Mouse (Mus musculus) granulocyte monocyte progenitor cell, adult 5-6 weeks (primary cell): ENCODE data around the gene 4931422A03Rik. TPM values are rescaled to one million over a fixed set of nuclear protein-coding genes. Genes with fewer than 3 reads are reported as not detected.

Experiments
- ATAC-seq: replicated peaks from 2 replicates; pipeline ENCODE4 v1.8.0; 2016; ENCODE audit warnings: mild to moderate bottlenecking, moderate TSS enrichment, inconsistent platforms; ENCODE audit not compliant: poor library complexity, severe bottlenecking
- total RNA-seq, 2 experiments: library from RNA; stranded (forward) in 1 of 2; stranded (reverse) in 1 of 2; fragments of 200-712, 200-1000 nt in 1 of 2; fragments of >200 nt in 1 of 2; fragmentation: Nextera tagmentation in 1 of 2; gene quantifications; 2 replicates each; pipeline ENCODE4 v1.2.3; 2014 to 2017

The 4931422A03Rik gene
- total RNA-seq, 2 experiments from 2014 or later, result 0.98 TPM; not detected in 1

GRCm38 (mm10) chr2:103970791-103971649 lies 57.1 kb downstream of the 4931422A03Rik start:
- ATAC-seq, result no peak

GRCm38 (mm10) chr2:103970041-103970790 lies 57.9 kb downstream of the 4931422A03Rik start:
- ATAC-seq, result peak; percentile 46

- peak; percentile 53 for ATAC-seq
Measured at GRCm38 (mm10) chr2:103969437-103970040, 58.6 kb downstream of the 4931422A03Rik start.

- ATAC-seq, result no peak
Measured at GRCm38 (mm10) chr2:103968919-103969436, 59.2 kb downstream of the 4931422A03Rik start.

- ATAC-seq, result no peak
Measured at GRCm38 (mm10) chr2:103968186-103968585, 60.0 kb downstream of the 4931422A03Rik start.

GRCm38 (mm10) chr2:103965391-103965790 lies 62.8 kb downstream of the 4931422A03Rik start:
- ATAC-seq, result 0 out of 2 replicates have a peak, but pooled peaks have one; percentile 8

GRCm38 (mm10) chr2:103962349-103962748 lies 65.8 kb downstream of the 4931422A03Rik start:
- ATAC-seq, result peak; percentile 6

- ATAC-seq, result no peak
Measured at GRCm38 (mm10) chr2:103959574-103959973, 68.6 kb downstream of the 4931422A03Rik start.

GRCm38 (mm10) chr2:103959066-103959465 lies 69.1 kb downstream of the 4931422A03Rik start:
- ATAC-seq, result no peak

- no peak for ATAC-seq
Measured at GRCm38 (mm10) chr2:103958634-103959033, 69.5 kb downstream of the 4931422A03Rik start.

GRCm38 (mm10) chr2:103957649-103958546 lies 70.3 kb downstream of the 4931422A03Rik start, which contains the start of gene Lmo2:
Gene Lmo2 (plus strand): TSS chr2:103957986.
- ATAC-seq, result peak; percentile 80

- ATAC-seq, result no peak
Measured at GRCm38 (mm10) chr2:103956867-103957266, 71.3 kb downstream of the 4931422A03Rik start.

- ATAC-seq, result peak; percentile 60
Measured at GRCm38 (mm10) chr2:103955714-103956113, 72.4 kb downstream of the 4931422A03Rik start.

- ATAC-seq, result no peak
Measured at GRCm38 (mm10) chr2:103953050-103953835, 74.9 kb downstream of the 4931422A03Rik start.

GRCm38 (mm10) chr2:103947982-103948655 lies 80.0 kb downstream of the 4931422A03Rik start:
- no peak for ATAC-seq

GRCm38 (mm10) chr2:103946892-103947291 lies 81.3 kb downstream of the 4931422A03Rik start:
- peak; percentile 70 for ATAC-seq

- peak; percentile 72 for ATAC-seq
Measured at GRCm38 (mm10) chr2:103945571-103946092, 82.5 kb downstream of the 4931422A03Rik start.

GRCm38 (mm10) chr2:103944859-103945258 lies 83.3 kb downstream of the 4931422A03Rik start:
- peak; percentile 72 for ATAC-seq
